Mouse (Mus musculus): ENCODE measurements around the gene Fhl5. TPM values are rescaled to one million over a fixed set of nuclear protein-coding genes. Genes with fewer than 3 reads are reported as not detected.
"Not testable (repeated sequence)": the region's sequence is repeated elsewhere in the genome, so short reads cannot be mapped to it uniquely, and the experiment has no call there.

The Fhl5 gene
- polyA plus RNA-seq (2014; fragmentation: Nextera tagmentation; extraction: Ambion mirVana): 0.52 and 0.55 TPM in 2 replicates

DNA sequence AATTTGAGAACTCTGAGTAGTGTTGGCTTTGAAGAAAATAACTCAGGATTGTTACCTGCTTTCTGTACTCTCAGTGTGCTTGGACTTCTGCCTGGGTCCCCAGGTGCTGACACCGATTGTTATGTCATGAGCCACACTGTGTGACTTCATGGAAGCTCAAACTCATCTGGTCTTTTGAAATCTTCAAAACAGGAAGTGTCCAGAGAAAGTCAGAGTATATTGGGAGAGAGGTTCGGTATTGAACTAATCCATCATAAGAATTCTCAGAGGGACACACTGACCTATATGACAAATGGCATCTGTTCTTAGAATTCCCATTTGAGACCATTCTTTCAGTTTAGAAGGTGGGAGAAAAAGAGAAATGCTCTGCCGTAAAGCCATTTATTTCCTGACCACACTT, at the start of gene Fhl5:
TSS of gene Fhl5 (minus strand) at position 101 of the 400 bp plus-strand sequence.
- Histone ChIP-seq H3K9me3 (ENCODE audit: control insufficient read depth, low read depth, low read length) (no peaks in the 10 kb centered on the region), H3K27ac (ENCODE audit: low read length) (no peak within 1 kb of the TSS), H3K4me3 (ENCODE audit: low read depth, low read length) (no peak within 1 kb of the TSS), H3K9ac (replicated peaks; ENCODE audit: low read depth, low read length) (no peak within 1 kb of the TSS), H3K36me3 (ENCODE audit: control insufficient read depth, insufficient read depth, low read length) (no peaks in the 10 kb centered on the region), H3K27me3 (ENCODE audit: control insufficient read depth, insufficient read depth, low read length) (no peaks in the 10 kb centered on the region), H3K4me2 (replicated peaks; ENCODE audit: low read depth, low read length) (no peak within 1 kb of the TSS), H3K4me1 (ENCODE audit: control insufficient read depth, insufficient read depth, low read length) (no peaks in the 10 kb centered on the region)
- WGBS: 85% methylated on average over 3 of the region's 3 CpGs
- no peak for ATAC-seq (ENCODE audit: insufficient number of reproducible peaks, insufficient read depth, low FRiP score, low read depth)

DNA sequence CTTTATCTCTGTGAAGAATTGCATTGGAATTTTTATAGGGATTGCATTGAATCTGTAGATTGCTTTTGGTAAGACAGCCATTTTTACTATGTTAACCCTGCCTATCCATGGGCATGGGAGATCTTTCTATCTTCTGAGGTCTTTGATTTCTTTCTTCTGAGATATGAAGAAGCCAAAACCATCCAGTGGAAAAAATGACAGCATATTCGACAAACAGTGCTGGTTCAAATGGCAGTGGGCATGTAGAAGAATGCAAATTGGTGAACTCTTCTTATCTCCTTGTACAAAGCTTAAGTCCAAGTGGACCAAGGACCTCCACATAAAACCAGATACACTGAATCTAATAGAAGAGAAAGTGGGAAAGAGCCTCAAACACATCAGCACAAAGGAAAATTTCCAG, 42.3 kb upstream of the Fhl5 start:
- ATAC-seq (ENCODE audit: insufficient number of reproducible peaks, insufficient read depth, low FRiP score, low read depth); H3K4me2 ChIP-seq (replicated peaks; ENCODE audit: low read depth, low read length); H3K27me3 ChIP-seq (ENCODE audit: control insufficient read depth, insufficient read depth, low read length); H3K9me3 ChIP-seq (ENCODE audit: control insufficient read depth, low read depth, low read length); H3K27ac ChIP-seq (ENCODE audit: low read length); H3K9ac ChIP-seq (replicated peaks; ENCODE audit: low read depth, low read length); H3K4me3 ChIP-seq (ENCODE audit: low read depth, low read length); H3K36me3 ChIP-seq (ENCODE audit: control insufficient read depth, insufficient read depth, low read length); H3K4me1 ChIP-seq (ENCODE audit: control insufficient read depth, insufficient read depth, low read length): not testable (repeated sequence)
- 82% methylated on average over 1 of the region's 1 CpGs for WGBS

DNA sequence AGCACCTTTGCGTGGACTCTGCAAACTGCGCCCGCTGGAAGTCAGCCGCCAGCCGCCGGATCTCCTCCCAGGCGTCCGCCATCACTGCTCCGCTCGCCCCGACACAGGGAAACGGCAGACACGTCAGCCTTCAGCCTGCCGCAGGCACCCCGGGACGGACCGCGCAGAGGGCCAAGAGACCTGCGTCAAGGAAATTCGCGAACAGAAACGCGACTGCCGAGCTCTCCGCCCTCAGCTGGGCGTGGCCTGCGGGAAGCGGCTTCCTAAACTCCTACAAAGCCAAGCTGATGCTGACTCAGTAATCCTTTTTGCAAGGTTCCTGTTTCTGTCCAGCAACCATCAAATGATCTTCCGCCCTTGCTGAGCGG, 39.0 kb upstream of the Fhl5 start, which contains the start of gene Ufl1:
TSS of gene Ufl1 (minus strand) at position 151 of the 368 bp plus-strand sequence.
- H3K9me3 ChIP-seq (ENCODE audit: control insufficient read depth, low read depth, low read length): no peaks in the 10 kb centered on the region
- H3K4me3 ChIP-seq (ENCODE audit: low read depth, low read length): peak within 1 kb of the TSS; percentile 57
- H3K4me1 ChIP-seq (ENCODE audit: control insufficient read depth, insufficient read depth, low read length): no peaks in the 10 kb centered on the region
- H3K27me3 ChIP-seq (ENCODE audit: control insufficient read depth, insufficient read depth, low read length): no peaks in the 10 kb centered on the region
- peak; percentile 98 for ATAC-seq (ENCODE audit: insufficient number of reproducible peaks, insufficient read depth, low FRiP score, low read depth)
- peaks cover 9% of the 10 kb centered on the region for H3K36me3 ChIP-seq (ENCODE audit: control insufficient read depth, insufficient read depth, low read length)
- H3K9ac ChIP-seq (replicated peaks; ENCODE audit: low read depth, low read length): peak within 1 kb of the TSS; percentile 82
- 0% methylated on average over 30 of the region's 30 CpGs for WGBS
- H3K4me2 ChIP-seq (replicated peaks; ENCODE audit: low read depth, low read length): peak within 1 kb of the TSS; percentile 47
- peak within 1 kb of the TSS; percentile 94 for H3K27ac ChIP-seq (ENCODE audit: low read length)

DNA sequence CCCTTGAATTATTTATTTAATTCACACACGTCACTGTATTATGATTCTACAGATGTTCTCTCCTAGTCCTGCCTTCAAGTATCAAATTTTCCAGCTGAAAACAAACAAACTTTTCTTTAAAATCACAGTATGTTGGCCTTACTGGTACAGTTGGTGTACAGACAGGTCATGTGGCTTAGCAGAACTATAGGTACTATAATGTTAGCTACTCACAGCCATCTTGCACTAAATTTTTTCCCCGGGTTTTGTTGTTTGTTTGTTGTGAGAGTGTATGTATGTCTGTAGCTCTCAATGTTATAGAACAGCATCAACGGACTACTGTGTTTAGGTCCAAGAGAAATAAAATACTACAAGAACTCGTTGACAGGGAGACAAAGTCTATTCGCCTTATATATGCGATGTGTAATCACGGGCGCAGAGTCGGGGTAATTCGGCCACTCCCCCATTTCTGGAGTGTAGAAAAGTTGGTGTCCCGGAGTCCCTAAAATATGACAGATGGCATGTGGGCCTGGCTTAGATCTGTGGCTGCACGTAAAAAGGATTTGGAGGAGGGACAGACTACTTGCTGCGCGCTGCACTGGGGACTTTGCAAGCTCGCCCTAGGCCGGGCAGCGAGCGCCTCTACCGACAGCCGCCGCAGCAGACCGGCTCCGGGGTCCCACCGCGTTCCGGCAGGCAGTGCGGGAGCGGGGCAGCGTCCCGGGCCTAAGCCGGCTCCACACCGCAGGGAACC, 38.4 kb upstream of the Fhl5 start:
- Histone ChIP-seq H3K36me3 (ENCODE audit: control insufficient read depth, insufficient read depth, low read length) (peaks cover 10% of the 10 kb centered on the region), H3K4me3 (ENCODE audit: low read depth, low read length) (peak overlapping the region; percentile 57), H3K27ac (ENCODE audit: low read length) (peak overlapping the region; percentile 94), H3K9ac (replicated peaks; ENCODE audit: low read depth, low read length) (peak overlapping the region; percentile 82), H3K9me3 (ENCODE audit: control insufficient read depth, low read depth, low read length) (no peaks in the 10 kb centered on the region), H3K4me1 (ENCODE audit: control insufficient read depth, insufficient read depth, low read length) (no peaks in the 10 kb centered on the region), H3K27me3 (ENCODE audit: control insufficient read depth, insufficient read depth, low read length) (no peaks in the 10 kb centered on the region), H3K4me2 (replicated peaks; ENCODE audit: low read depth, low read length) (peak overlapping the region; percentile 47)
- peak; percentile 90 for ATAC-seq (ENCODE audit: insufficient number of reproducible peaks, insufficient read depth, low FRiP score, low read depth)
- WGBS: 1% methylated on average over 32 of the region's 32 CpGs

DNA sequence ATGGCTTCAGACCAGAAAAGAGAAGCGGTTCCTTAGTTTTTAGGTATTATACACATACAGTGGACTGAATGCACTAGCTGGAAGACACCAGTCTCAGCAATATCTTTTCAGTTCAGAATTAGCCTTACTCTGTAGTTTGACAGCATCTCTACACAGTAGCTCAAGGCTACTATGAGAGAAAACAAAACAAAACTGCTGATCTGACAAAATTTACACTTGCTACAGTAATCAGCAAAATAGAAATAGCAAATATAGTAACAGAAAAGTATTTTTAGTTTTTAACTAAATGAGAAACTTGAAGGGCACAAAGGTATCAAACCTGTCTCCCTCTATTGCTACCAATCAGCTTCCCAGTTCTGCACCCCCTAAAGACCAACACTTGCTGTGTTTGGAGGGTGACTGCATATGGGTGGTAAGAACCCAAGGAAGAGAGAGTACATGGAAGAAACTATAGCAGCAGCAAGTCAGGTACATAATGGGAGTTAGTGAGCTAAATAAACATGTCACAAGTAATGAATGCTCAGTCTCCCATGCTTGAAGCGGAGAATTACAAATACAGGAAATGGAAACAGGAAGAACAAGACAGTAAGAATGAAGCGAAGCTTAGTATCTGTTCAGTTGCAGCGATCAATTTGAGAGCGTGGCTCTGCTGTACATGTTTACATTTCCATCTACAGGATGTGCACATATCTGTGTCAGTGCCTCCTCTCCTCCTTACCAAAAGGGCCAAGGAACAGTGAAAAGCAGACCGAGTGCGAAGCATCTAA, 30.4 kb upstream of the Fhl5 start:
- H3K9ac ChIP-seq (replicated peaks; ENCODE audit: low read depth, low read length): no peak overlapping the region
- no peak overlapping the region for H3K27ac ChIP-seq (ENCODE audit: low read length)
- no peaks in the 10 kb centered on the region for H3K27me3 ChIP-seq (ENCODE audit: control insufficient read depth, insufficient read depth, low read length)
- no peak for ATAC-seq (ENCODE audit: insufficient number of reproducible peaks, insufficient read depth, low FRiP score, low read depth)
- no peak overlapping the region for H3K4me3 ChIP-seq (ENCODE audit: low read depth, low read length)
- WGBS: 72% methylated on average over 7 of the region's 7 CpGs
- H3K4me2 ChIP-seq (replicated peaks; ENCODE audit: low read depth, low read length): no peak overlapping the region
- peaks cover 66% of the 10 kb centered on the region for H3K36me3 ChIP-seq (ENCODE audit: control insufficient read depth, insufficient read depth, low read length)
- no peaks in the 10 kb centered on the region for H3K4me1 ChIP-seq (ENCODE audit: control insufficient read depth, insufficient read depth, low read length)
- no peaks in the 10 kb centered on the region for H3K9me3 ChIP-seq (ENCODE audit: control insufficient read depth, low read depth, low read length)

DNA sequence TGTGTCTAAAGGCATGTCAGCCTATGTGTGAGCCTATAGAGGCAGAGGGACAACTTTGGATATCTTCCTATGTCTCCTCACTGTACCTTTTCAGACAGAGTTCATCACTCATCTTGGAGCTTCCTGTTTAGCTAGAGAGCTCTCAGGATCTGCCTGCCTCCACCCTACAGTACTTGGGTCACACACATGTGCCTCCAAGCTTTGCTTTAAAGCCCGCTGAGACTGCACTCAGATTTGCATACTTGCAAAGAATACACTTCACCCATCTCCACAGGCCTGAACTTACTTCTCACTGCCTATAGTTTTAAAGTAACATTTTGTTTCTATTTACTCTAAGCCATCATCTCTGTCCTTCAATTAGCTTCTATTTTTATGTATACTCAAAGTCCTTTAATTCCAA, 29.2 kb upstream of the Fhl5 start:
- WGBS: 91% methylated on average over 1 of the region's 1 CpGs
- no peak overlapping the region for H3K4me2 ChIP-seq (replicated peaks; ENCODE audit: low read depth, low read length)
- H3K9ac ChIP-seq (replicated peaks; ENCODE audit: low read depth, low read length): no peak overlapping the region
- H3K4me3 ChIP-seq (ENCODE audit: low read depth, low read length): no peak overlapping the region
- peaks cover 63% of the 10 kb centered on the region for H3K36me3 ChIP-seq (ENCODE audit: control insufficient read depth, insufficient read depth, low read length)
- H3K4me1 ChIP-seq (ENCODE audit: control insufficient read depth, insufficient read depth, low read length): no peaks in the 10 kb centered on the region
- no peaks in the 10 kb centered on the region for H3K9me3 ChIP-seq (ENCODE audit: control insufficient read depth, low read depth, low read length)
- H3K27ac ChIP-seq (ENCODE audit: low read length): no peak overlapping the region
- no peaks in the 10 kb centered on the region for H3K27me3 ChIP-seq (ENCODE audit: control insufficient read depth, insufficient read depth, low read length)
- ATAC-seq (ENCODE audit: insufficient number of reproducible peaks, insufficient read depth, low FRiP score, low read depth): no peak

DNA sequence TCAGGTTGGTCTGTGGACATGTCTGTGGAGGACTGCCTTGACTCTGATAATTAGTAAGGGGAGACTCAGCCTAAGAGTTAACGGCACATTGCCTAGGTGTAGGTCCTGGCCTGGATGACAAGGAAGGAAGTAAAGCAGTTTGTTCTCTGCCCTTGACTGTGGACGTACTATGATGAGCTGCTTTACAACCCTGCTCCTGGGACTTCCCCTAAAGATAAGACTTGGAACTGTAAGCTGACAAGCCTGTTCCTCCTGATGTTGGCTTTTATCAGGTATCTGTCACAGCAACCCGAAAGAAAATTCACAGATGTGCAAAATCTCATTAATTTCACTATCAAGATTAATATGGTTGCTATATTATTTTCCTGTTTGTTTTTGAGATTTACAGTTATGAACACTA, 24.5 kb upstream of the Fhl5 start:
- Histone ChIP-seq H3K27ac (ENCODE audit: low read length) (no peak overlapping the region), H3K9ac (replicated peaks; ENCODE audit: low read depth, low read length) (no peak overlapping the region), H3K9me3 (ENCODE audit: control insufficient read depth, low read depth, low read length) (no peaks in the 10 kb centered on the region), H3K27me3 (ENCODE audit: control insufficient read depth, insufficient read depth, low read length) (no peaks in the 10 kb centered on the region), H3K4me2 (replicated peaks; ENCODE audit: low read depth, low read length) (no peak overlapping the region), H3K36me3 (ENCODE audit: control insufficient read depth, insufficient read depth, low read length) (peaks cover 53% of the 10 kb centered on the region), H3K4me3 (ENCODE audit: low read depth, low read length) (no peak overlapping the region), H3K4me1 (ENCODE audit: control insufficient read depth, insufficient read depth, low read length) (no peaks in the 10 kb centered on the region)
- 85% methylated on average over 3 of the region's 3 CpGs for WGBS
- no peak for ATAC-seq (ENCODE audit: insufficient number of reproducible peaks, insufficient read depth, low FRiP score, low read depth)

DNA sequence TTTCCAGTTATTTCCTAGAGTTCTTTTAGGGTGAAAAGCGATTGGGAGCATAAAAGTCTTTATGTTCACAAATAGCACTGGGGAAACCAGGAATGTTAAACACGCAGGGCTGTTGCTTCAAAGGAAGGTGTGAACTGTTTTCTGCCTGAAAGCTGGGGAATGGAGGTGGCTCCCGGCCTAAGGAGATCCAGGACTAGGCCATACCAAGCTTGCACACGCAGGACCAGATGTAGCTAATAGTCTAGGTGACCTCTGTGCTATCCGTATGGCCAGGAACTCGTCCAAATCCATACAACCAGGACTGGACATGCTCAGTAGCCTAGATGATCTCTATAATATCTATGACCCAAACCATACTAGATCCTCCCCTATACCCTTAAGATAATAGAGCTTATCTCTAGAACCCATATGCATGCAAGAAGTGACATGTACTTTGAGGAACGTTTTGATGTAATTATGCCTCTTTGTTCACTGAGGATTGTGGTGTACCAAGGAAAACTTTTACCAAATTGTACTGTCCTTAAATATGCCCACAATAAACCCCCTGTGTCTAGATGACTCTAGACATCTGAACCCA, 15.2 kb upstream of the Fhl5 start:
- WGBS: 91% methylated on average over 7 of the region's 7 CpGs
- H3K9me3 ChIP-seq (ENCODE audit: control insufficient read depth, low read depth, low read length): no peaks in the 10 kb centered on the region
- no peak overlapping the region for H3K9ac ChIP-seq (replicated peaks; ENCODE audit: low read depth, low read length)
- H3K36me3 ChIP-seq (ENCODE audit: control insufficient read depth, insufficient read depth, low read length): peaks cover 35% of the 10 kb centered on the region
- H3K27me3 ChIP-seq (ENCODE audit: control insufficient read depth, insufficient read depth, low read length): no peaks in the 10 kb centered on the region
- H3K4me2 ChIP-seq (replicated peaks; ENCODE audit: low read depth, low read length): no peak overlapping the region
- no peaks in the 10 kb centered on the region for H3K4me1 ChIP-seq (ENCODE audit: control insufficient read depth, insufficient read depth, low read length)
- H3K4me3 ChIP-seq (ENCODE audit: low read depth, low read length): no peak overlapping the region
- no peak overlapping the region for H3K27ac ChIP-seq (ENCODE audit: low read length)
- ATAC-seq (ENCODE audit: insufficient number of reproducible peaks, insufficient read depth, low FRiP score, low read depth): no peak
